Mouse (Mus musculus): ENCODE results near the gene Gm45717.

- TF ChIP-seq CTCF (IDR thresholded peaks at IDR 0.05; ENCODE audit: low read depth, low read length), result no peak
- no peak for TF ChIP-seq POLR2A (IDR thresholded peaks at IDR 0.05; ENCODE audit: borderline replicate concordance, low read depth, low read length)
These were observed 35.5 kb upstream of the Gm45717 start for GRCm38 (mm10) chr7:140991117-140991689.

All from bone marrow macrophage, adult 2 months (primary cell).